Mouse (Mus musculus) ES-Bruce4 (cell line): ENCODE results near the gene Gcgr. TPM values are rescaled to one million over a fixed set of nuclear protein-coding genes. Genes with fewer than 3 reads are reported as not detected.
"Not testable (repeated sequence)": the region's sequence is repeated elsewhere in the genome, so short reads cannot be mapped to it uniquely, and the experiment has no call there.

Source experiments
- H3K27ac ChIP-seq: 2 replicates; pipeline ENCODE4 v1.5.1; 2012; ENCODE audit warnings: low read length, inconsistent platforms; ENCODE audit not compliant: insufficient read depth
- H3K27me3 ChIP-seq: 2 replicates; pipeline ENCODE4 v1.6.1; 2012; ENCODE audit warnings: mild to moderate bottlenecking, low read length, inconsistent platforms; ENCODE audit not compliant: control insufficient read depth, poor library complexity, insufficient read depth, severe bottlenecking
- H3K36me3 ChIP-seq: 2 replicates; pipeline ENCODE4 v1.6.1; 2012; ENCODE audit warnings: inconsistent platforms, mild to moderate bottlenecking, low read length, moderate library complexity; ENCODE audit not compliant: control insufficient read depth, poor library complexity, insufficient read depth, severe bottlenecking
- H3K4me1 ChIP-seq: one replicate; pipeline ENCODE4 v1.8.1; 2011; ENCODE audit warnings: low read length; ENCODE audit not compliant: control insufficient read depth, insufficient read depth
- H3K4me3 ChIP-seq: 2 replicates; pipeline ENCODE4 v1.5.1; 2011; ENCODE audit warnings: low read depth, mild to moderate bottlenecking, low read length
- H3K9ac ChIP-seq: 2 replicates; pipeline ENCODE4 v1.6.1; 2012; ENCODE audit warnings: low read depth, mild to moderate bottlenecking, inconsistent platforms; ENCODE audit not compliant: poor library complexity, severe bottlenecking
- H3K9me3 ChIP-seq: replicated peaks from 2 replicates; pipeline ENCODE4 v1.6.1; 2012; ENCODE audit warnings: mild to moderate bottlenecking, low read length, inconsistent platforms; ENCODE audit not compliant: control insufficient read depth, poor library complexity, insufficient read depth, severe bottlenecking
- CTCF ChIP-seq: IDR thresholded peaks from one replicate; pipeline ENCODE4 v1.8.1; 2011; ENCODE audit warnings: low read depth, low read length
- EP300 ChIP-seq: IDR thresholded peaks from 2 replicates; pipeline ENCODE4 v1.6.1; 2011; ENCODE audit warnings: low read depth, low read length; ENCODE audit not compliant: insufficient read depth
- POLR2A ChIP-seq: IDR thresholded peaks from one replicate; pipeline ENCODE4 v1.8.1; 2011; ENCODE audit warnings: low read length; ENCODE audit not compliant: insufficient read depth
- polyA plus RNA-seq: library from polyadenylated mRNA; stranded (reverse); fragments of >200 nt; gene quantifications from 2 replicates; pipeline ENCODE4 v1.2.4, GENCODE M21; 2011; ENCODE audit warnings: low read depth; ENCODE audit not compliant: missing spikeins, insufficient read depth, insufficient read length

Gene Gcgr
- polyA plus RNA-seq, 1 experiment = not detected

DNA sequence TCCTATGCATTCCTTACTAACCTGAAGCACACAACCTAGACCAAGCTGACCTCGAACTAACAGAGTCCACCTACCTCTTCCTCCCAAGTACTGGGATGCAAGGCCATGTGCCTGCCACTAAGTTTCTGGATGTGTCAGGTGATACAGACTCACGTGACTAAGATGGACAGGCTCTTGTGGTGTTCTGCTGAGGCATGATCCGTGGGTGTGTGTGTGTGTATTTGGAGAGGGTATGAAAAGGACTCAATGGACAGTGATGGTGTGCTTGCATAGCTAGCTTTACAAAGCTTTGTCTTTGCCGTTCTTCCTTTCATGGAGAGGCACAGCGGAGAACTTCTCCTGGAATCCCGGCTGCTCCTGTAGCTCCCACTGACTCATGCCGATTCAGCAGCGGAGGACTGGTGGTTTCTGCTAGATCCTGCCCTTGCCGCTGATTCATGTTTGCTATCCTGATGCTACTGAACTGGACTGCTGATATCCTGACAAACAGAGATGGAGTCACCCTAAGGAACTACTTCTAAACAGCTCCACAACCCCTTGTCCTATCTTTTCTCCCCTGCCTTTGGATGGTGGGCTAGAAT lies 22.1 kb upstream of the Gcgr start:
- Histone ChIP-seq H3K9me3 (no peaks in the 10 kb centered on the region), H3K27me3 (no peaks in the 10 kb centered on the region), H3K27ac (no peak overlapping the region), H3K4me3 (no peak overlapping the region), H3K9ac (no peak overlapping the region), H3K4me1 (no peaks in the 10 kb centered on the region), H3K36me3 (no peaks in the 10 kb centered on the region)
- TF ChIP-seq POLR2A = no peak
- TF ChIP-seq EP300 = no peak
- TF ChIP-seq CTCF = no peak

DNA sequence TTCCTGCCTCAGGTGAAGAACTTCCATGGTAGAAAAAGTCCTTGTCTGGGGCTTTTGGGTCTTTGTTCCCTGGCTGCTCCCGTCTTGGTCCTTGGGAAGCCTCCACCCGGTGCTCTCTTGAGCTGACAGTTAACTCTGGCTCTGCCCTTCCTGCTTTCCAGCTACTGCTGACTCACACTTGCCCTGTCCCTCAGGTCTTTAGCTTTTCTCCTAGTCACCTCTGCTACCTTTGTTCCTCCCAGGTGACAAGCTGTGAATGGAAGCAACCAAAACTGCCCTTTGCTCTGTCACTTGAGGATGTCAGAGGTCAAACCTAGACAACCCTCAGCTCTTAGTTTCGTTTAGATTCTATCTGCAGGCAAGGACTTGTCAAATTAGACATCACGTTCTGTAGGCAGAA lies 20.6 kb upstream of the Gcgr start:
- no peak for TF ChIP-seq CTCF
- no peak for TF ChIP-seq EP300
- TF ChIP-seq POLR2A = no peak
- Histone ChIP-seq H3K9me3 (no peaks in the 10 kb centered on the region), H3K27me3 (no peaks in the 10 kb centered on the region), H3K4me3 (no peak overlapping the region), H3K9ac (no peak overlapping the region), H3K4me1 (no peaks in the 10 kb centered on the region), H3K36me3 (no peaks in the 10 kb centered on the region), H3K27ac (no peak overlapping the region)

- H3K4me1 ChIP-seq = no peaks in the 10 kb centered on the region
- H3K27ac ChIP-seq = no peak overlapping the region
- no peaks in the 10 kb centered on the region for H3K36me3 ChIP-seq
- H3K27me3 ChIP-seq = no peaks in the 10 kb centered on the region
- H3K9ac ChIP-seq = peak overlapping the region; percentile 24; the same call in 1 of the 2 replicates
- TF ChIP-seq CTCF (no peak), POLR2A (no peak), EP300 (no peak)
- no peak overlapping the region for H3K4me3 ChIP-seq
- no peaks in the 10 kb centered on the region for H3K9me3 ChIP-seq
Observed at GRCm38 (mm10) chr11:120510375-120511030, 20.0 kb upstream of the Gcgr start.

DNA sequence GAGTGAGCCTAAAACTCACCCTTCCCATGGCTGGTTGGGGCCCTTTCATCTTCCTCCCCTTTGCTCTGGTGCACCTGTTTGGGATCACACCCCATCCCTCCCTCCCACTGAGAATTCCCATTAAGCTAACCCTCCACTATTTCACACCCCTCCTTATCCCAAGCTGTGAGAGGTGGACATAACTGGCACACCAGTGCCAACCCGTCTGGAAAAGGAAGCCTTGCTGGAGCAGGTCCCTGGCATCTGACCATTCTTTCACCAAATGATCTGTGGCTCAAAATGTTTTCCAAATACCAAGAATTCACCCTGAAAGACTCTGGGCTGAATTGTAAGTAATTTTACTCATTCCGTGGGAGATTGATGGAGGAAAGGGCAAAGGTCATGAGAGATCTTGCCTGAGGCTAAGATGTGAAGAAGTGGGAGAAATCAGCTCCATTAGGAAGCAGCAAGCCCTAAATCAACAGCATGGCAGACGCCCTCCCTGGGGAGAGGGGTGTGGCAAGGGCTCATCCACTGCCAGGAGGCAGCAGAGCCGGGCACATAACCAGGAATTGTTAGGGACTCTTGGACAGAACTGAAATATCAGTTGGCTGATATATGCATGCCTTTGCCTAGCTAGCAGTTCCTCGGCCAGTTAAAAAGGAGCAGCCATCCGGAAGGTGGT lies 17.6 kb upstream of the Gcgr start:
- Histone ChIP-seq H3K9me3 (no peaks in the 10 kb centered on the region), H3K27ac (no peak overlapping the region), H3K36me3 (no peaks in the 10 kb centered on the region), H3K4me1 (no peaks in the 10 kb centered on the region), H3K27me3 (no peaks in the 10 kb centered on the region), H3K9ac (no peak overlapping the region), H3K4me3 (no peak overlapping the region)
- TF ChIP-seq POLR2A (no peak), CTCF (no peak), EP300 (no peak)

- not testable (repeated sequence) for H3K9ac ChIP-seq, H3K4me1 ChIP-seq
Observed at GRCm38 (mm10) chr11:120514262-120514661, 16.2 kb upstream of the Gcgr start.

DNA sequence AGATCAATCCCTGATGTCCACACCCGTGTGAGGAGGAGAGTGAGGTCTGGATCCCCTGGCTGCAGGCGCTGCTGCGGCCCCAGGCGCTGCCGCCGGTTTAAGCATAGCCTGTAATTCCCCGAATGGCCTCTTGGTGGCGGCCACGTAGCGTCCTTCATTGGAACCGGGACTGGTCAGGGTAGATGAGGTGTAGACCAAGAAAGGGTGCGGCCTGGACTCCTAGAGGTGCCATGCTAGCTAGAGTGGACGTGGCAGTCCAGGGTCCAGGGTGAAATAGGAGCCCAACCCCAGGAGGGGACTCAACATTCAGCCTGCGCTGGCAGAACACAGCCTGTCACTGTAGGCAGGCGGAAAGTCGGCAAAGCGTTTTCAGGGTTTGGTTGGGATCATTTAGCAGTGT lies 14.9 kb upstream of the Gcgr start:
- Histone ChIP-seq H3K9me3 (no peaks in the 10 kb centered on the region), H3K27ac (no peak overlapping the region), H3K36me3 (no peaks in the 10 kb centered on the region), H3K9ac (no peak overlapping the region), H3K27me3 (no peaks in the 10 kb centered on the region), H3K4me1 (no peaks in the 10 kb centered on the region), H3K4me3 (no peak overlapping the region)
- TF ChIP-seq CTCF (peak; percentile 92), POLR2A (no peak), EP300 (no peak)

More at GRCm38 (mm10) chr11:120514262-120514661, 16.2 kb upstream of the Gcgr start:
- H3K9me3 ChIP-seq, H3K36me3 ChIP-seq, H3K27ac ChIP-seq, H3K27me3 ChIP-seq, H3K4me3 ChIP-seq: not testable (repeated sequence)
